Mouse (Mus musculus) C2C12 (cell line): ENCODE data around the gene Snapc3.

Source experiments
- CTCF ChIP-seq: IDR thresholded peaks from one replicate; pipeline ENCODE4 v1.5.1; 2011; ENCODE audit not compliant: control insufficient read depth, insufficient read depth, insufficient read length
- USF1 ChIP-seq: IDR thresholded peaks from one replicate; pipeline ENCODE4 v1.6.1; 2011; ENCODE audit warnings: low read depth, mild to moderate bottlenecking, control low read depth, moderate library complexity

DNA sequence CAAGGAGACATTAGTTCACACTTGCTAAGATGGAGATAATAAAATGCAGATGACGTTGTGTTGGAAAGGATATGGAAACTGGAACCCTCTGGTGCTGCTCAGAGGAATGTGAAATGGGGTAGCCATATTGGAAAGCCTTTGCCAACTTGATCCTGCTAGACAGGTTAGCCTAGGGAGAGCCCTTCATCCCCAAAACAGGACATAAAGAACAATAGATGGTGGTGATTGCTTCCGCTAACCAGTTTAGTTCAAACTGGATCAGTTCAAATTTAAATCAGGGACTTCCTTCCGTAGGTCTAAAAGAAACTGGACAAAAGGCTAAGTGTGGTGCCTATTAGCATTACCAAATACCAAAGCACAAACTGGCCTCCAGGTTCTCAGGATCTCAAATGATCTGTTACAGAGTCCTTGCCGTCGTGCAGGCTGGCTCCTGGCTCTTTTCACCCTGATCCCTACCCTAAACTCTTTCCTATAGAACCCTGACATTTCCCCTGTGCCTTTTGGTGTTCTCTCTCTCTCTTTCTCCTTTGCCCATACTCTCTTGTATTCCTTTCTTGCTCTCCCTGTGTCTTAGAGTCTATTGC is 3.2 kb upstream of the Snapc3 start:
- no peak for TF ChIP-seq CTCF
- TF ChIP-seq USF1: no peak
